Mouse (Mus musculus): ENCODE results near the gene Ccn5.

Gene Ccn5

DNA sequence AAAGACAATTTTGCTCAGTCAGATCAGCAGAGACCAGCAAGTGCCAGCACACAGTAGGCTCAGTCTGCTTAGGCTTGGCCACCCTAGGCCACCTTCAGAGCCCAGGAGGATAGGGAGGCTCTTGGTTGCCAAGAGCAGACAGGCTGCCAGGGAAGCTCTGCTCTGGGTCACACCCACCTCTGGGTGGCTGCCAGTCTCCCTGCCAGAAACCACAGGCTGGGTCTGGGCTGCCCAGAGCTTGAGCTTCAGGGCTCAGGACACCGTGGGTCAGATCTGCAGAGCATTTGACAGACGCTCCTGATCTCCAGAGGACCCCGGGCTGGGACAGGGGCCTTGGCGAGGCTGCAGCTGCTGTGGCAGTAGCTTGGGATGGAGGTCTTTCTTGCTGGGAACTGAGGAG, at the start of gene Ccn5:
TSS of gene Ccn5 (plus strand) at position 255 of the 400 bp plus-strand sequence.
- no peak for DNase-seq (ENCODE audit: low read depth, low spot score)

- DNase-seq (ENCODE audit: low read depth, low spot score), result no peak
Measured at GRCm38 (mm10) chr2:163776661-163777060, 44.0 kb upstream of the Ccn5 start.

DNA sequence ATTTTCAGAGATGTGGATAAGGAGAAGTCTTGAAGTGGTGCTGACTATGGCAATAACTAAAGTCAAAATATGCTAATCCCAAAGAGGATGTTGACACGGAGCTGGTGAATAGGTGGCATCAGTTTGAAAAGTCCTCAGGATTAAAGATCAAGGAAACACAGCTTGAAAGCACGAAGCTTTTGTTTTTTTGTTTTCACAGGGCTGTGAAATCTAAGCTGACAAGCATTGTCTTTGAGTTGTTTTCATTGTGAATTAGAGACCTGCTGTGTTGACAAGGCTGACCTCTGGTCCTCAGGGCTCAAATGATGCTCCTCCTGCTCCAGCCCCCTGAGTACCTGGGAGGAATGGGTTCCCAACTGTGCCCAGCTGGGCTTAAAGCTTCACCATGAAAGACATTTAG, 43.6 kb upstream of the Ccn5 start:
- no peak for DNase-seq (ENCODE audit: low read depth, low spot score)

GRCm38 (mm10) chr2:163778896-163779295, 41.8 kb upstream of the Ccn5 start:
- no peak for DNase-seq (ENCODE audit: low read depth, low spot score)

DNA sequence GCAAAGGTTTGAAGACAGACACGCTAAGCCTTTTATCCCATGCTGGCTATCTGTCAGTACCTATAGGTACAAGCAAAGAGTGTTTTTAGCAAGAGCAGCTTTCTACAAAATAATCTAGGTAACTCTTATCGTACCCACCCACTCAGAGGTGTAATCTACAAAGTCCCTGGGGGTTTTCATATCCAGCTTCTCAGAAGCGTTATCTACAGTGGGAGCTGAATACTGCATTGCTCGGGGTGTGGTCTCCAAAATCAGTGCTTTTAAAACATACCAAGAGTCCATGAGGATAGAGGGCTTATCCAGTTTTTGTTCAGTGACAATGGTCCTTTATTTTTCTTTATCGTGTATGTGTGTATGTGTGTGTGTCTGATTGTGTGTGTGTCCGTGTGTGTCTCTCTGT, 37.3 kb upstream of the Ccn5 start:
- no peak for DNase-seq (ENCODE audit: low read depth, low spot score)

DNA sequence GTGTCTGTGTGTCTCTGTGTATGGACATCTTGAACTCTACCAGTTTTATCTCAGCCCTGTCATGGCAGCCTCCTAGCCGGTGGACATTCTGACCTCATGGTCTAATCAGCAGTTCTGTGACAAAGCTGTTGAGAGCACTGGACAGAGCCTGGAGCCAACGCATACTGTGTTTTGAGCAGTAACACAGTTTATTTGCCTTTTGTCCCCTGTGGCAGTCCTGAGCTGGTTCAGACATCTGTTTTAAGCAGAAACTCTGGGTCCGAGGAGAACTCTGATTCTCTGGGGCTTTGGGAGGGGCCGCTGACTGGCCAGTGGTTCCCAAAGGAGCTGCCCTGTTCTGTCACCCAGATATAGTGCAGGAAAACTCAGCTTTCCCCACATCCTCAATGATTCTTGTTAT, 36.8 kb upstream of the Ccn5 start:
- DNase-seq (ENCODE audit: low read depth, low spot score), result no peak

DNA sequence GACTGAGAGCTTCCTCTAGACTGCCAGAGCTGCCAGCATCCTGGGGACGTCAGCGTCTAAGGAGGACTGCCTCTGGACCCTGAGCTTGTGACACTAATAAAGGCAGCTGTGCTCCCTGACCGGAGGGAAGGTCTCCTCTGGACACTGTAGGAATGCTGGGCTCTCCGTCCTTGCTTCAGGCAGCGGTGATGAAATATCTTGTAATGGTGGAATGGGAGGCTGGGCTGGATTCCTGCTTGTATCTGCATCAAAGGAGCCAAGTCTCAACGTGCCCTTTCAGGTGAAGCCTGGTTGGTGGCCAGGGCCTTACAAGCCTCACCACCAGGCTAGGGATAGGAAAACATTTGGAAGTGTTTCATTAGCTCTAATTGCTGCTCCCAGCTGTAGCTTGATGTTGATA, 33.6 kb upstream of the Ccn5 start:
- no peak for DNase-seq (ENCODE audit: low read depth, low spot score)

DNA sequence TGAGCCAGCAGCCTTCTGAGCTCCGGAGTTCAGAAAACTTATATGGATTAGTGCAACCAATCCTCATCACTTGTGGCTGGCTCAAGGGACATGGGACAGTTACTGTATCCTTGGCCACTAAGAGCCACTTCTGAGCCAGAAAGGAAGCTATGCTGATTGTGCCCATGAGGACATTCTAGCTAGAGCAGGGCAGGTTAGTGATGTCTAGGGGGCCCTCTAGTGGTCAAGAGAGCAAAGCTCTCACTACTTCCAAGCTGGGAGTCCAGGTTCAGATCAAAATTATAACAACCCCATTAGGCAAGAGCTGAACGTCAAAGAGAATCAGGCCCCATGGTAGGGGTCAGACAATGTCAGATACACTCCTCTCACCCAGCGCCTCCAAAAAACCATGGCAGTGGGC, 33.0 kb upstream of the Ccn5 start:
- peak; percentile 50 for DNase-seq (ENCODE audit: low read depth, low spot score)

GRCm38 (mm10) chr2:163788484-163788883, 32.2 kb upstream of the Ccn5 start:
- DNase-seq (ENCODE audit: low read depth, low spot score), result peak; percentile 55

GRCm38 (mm10) chr2:163798411-163798810, 22.2 kb upstream of the Ccn5 start:
- DNase-seq (ENCODE audit: low read depth, low spot score), result no peak

DNA sequence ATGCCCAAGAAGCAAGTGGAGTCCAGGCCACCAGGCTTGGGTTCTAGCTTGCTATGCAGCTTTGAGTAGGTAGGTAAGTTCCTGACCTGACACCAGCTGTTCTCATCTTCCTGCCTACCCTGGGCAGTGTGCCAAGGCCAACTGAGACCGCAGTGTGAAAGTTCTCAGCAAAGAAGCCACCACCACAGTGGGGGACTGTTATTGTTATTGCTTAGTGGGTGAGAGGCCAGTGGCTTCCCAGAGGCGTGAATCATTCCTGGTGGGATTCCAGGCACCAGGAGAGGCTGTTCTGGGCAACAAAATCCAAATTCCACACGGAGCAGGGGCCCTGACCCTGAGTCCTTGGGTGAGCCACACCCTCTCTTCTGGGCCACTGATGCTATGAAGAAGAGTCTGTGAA, 19.8 kb upstream of the Ccn5 start:
- no peak for DNase-seq (ENCODE audit: low read depth, low spot score)

DNA sequence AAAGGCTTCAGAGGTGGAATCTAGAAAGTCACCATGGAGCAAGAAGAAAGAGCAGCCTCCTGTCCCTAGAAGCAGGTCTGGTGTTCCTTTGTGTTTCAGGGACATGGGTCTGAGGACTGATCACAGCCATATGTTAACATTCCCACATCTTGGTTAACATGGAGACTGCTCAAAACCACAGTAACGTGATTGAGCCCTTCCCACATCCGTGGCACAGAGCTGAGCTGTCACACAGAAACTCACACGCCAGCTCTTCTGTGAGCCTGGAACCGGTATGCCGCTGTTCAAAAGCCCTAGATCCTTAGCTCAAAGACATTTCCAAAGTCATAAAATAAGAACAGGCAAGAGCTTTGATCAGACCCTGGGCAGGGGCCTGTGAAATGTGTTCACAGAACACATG, 19.3 kb upstream of the Ccn5 start:
- no peak for DNase-seq (ENCODE audit: low read depth, low spot score)

DNA sequence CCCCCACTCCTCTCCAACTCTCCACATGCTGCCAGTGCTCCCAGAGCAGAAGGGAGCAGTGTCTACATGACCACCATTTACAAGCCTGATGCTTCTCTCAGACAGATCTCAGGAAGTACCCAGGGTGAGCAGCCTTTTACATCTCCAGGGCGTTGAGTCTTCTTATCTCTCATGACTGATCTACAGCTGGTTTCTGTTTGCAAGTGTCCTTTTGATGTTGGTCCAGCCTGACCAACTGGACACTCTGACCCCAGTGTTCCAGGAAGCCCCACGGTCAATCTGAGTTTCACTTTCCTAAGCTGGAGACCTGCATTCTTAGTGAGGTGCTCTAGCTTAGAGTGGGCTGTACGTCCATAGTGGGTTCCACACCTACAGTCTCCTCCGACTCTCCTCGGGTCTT, 16.8 kb upstream of the Ccn5 start:
- DNase-seq (ENCODE audit: low read depth, low spot score), result no peak

DNA sequence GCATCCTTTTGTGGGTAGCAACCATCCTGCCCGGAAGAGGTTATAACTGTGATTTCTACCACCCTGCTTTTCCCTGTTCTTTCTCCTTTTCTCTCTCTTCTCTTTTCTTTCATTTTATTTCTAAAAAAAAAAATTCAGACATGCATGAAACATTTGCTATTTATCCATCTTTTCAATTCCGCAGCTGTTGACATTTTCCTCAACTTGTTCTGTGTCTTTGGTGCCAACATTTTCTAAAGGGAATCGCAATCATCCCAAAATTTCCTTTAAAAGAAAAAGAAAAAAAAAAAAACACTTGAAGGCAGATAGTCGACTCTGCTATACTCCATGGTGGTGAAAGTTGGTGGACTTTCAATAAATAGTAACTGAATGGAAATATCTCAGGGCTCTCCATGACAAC, 11.5 kb upstream of the Ccn5 start:
- DNase-seq (ENCODE audit: low read depth, low spot score), result no peak

DNA sequence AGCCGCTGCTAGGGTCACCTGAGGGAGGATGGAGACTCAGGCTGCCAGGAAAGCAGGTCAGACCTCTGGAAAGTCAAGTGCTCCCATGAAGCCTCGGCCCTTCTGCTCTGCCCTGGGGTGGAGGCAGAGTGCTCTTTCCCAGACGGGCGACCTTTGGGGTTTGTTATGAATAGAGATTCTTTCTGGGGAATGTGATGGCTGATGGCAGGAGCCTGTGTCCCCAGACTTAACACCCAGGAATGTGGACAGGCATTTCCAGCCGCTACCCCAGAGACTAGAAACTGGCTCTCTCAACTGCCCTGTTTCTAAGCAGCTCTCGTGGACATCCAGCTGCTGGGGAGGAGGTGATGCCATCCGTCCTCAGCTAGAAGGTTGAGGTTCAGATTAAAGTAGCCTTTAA, 11.0 kb upstream of the Ccn5 start:
- DNase-seq (ENCODE audit: low read depth, low spot score), result no peak

DNA sequence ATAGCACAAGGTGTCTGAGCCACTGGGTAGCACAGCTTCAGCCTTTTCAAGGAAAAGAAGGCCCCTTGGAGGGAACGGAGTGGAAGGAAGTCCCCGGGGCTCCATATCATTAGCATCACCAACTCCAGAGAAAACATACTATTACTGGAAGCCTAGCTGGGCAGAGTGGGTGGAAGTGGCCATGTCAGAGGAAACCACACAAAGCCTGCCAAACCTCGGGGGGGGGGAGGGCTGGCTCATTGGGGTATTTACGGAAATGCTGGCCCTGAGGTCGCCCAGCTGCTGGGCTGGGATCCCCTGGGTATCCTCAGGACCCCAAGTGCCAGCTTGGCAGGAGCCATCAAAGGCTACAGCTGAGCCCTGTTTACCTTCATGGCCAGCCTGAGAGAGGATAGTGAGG, 7.6 kb upstream of the Ccn5 start:
- DNase-seq (ENCODE audit: low read depth, low spot score), result no peak

DNA sequence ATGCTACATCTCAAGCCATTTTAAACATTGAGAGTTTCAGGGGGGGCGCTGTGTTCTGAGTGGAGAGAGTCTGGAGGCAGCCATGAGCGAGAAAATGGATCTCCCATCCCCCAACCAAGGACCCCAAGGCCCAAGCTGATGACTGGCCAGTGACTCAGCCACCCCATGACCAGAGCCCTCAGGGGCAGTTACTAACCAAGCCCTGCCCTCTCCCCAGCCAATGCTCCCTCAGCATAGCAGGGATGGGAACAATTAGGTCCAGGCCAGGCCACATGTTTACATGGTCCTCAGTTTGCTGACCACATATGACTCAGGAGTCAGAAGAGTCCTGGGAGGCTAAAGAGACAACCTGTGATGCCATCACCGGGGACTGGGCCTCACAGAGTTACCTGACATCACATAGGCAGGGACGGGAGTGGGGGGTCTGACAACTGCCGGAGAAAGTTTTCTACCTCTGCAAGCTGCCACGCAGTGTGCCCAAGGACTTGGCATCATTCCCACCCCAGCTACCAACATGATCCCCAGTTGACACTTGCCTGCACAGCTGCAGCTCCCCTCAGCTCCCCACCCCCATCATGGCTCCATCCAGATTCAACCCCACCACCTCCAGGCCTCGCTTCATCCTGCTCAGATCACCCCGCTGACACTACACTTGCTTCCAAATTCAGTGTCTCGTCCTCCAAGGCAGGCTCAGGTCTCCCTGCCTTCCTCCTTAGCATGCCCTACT, 5.8 kb upstream of the Ccn5 start:
- DNase-seq (ENCODE audit: low read depth, low spot score), result no peak

GRCm38 (mm10) chr2:163823248-163823647, 2.6 kb downstream of the Ccn5 start:
- no peak for DNase-seq (ENCODE audit: low read depth, low spot score)

DNA sequence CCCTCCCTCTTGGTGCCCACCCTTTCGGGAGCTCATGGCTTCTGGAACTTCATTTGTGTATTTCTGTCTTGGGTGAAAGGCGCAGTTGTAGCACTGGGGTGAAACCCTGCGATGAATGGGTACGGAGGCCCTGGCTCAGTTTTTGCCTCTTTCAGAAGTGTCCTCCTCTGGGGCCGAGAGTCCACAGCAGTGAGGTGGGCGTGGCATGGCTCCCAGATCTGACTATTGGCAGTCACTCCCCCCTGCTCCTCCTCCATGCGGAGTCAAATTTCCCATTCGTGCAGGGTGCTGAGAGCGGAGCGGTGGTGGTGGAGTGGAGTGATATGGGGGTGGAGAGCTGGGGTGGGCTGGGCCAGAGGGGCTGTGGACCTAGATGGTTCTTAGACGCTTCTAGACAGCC, 3.1 kb downstream of the Ccn5 start:
- no peak for DNase-seq (ENCODE audit: low read depth, low spot score)

DNA sequence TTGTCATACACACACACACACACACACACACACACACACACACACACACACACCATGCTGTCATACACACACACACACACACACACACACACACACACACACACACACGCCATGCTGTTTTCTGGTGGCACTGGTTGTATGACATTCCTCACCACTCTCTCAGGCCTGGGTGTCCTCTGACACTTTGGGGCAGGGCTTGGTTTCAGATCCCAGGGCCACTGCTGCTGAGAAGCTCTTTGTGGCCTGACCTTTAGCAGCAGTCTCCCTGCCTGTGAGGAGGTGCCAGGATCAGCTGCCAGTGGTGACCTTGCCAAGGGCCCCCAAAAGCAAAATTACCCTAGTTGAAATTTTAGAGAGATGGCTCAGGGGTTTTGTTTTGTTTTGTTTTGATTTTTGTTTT, 5.2 kb downstream of the Ccn5 start:
- DNase-seq (ENCODE audit: low read depth, low spot score), result no peak

- no peak for DNase-seq (ENCODE audit: low read depth, low spot score)
Measured at GRCm38 (mm10) chr2:163826494-163826893, 5.8 kb downstream of the Ccn5 start.

DNA sequence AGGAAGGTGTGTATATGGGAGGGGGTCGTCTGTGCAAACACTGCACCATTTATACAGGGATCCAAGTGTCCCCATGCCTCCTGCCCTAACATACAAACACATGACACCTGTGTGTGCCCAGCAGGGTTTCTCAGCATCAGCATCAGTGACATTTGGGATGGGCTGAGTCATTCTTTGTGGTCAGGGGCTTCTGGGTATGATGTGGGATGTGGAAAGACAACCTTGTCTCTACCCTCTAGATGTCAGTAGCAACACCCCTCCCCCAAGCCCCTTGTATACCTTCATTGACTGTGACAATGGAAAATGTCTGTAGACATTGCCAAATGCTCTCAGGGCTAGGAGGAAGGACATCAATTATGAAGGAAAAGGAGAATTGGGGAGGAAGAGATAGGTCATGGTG, 10.5 kb downstream of the Ccn5 start:
- DNase-seq (ENCODE audit: low read depth, low spot score), result no peak

GRCm38 (mm10) chr2:163838043-163838442, 17.4 kb downstream of the Ccn5 start:
- peak; percentile 69 for DNase-seq (ENCODE audit: low read depth, low spot score)

DNA sequence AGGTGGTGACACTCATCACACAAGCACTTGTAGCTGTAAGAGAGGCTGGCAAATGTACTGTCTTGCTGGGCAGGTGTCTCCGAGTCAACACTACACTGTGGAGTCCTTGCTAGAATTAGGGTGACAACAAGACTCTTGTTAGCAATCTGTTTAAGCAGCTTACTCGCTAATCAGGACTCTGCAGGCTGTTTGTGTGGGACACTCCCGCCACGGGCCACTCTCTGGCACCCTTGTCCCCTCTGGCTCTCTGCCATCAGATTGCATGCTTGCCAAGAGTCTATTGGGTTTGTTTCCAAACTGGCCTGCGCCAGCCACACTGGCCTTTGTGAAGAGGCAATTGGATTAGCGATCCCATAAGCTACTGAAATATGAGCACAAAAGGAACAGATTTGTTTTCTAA, 18.9 kb downstream of the Ccn5 start:
- DNase-seq (ENCODE audit: low read depth, low spot score), result peak; percentile 66

Measured in retina, adult 2 months (tissue).